Mouse (Mus musculus) MEL (cell line): ENCODE data around the gene Apoa2.

ENCODE experiments used
- CTCF ChIP-seq, 3 experiments: IDR thresholded peaks in 2 of 3; conservative IDR thresholded peaks in 1 of 3; 2 replicates each; pipeline ENCODE4 v1.5.1; 2011 to 2012; ENCODE audit warnings: low read length in 3 of 3, low read depth in 2 of 3, mild to moderate bottlenecking in 2 of 3, improper control_type of control experiment in 1 of 3, inconsistent platforms in 1 of 3, mixed read lengths in 1 of 3, moderate library complexity in 1 of 3; ENCODE audit not compliant: control insufficient read depth in 1 of 3, insufficient read depth in 1 of 3, poor library complexity in 1 of 3, severe bottlenecking in 1 of 3
- GATA1 ChIP-seq: IDR thresholded peaks from 2 replicates; pipeline ENCODE4 v1.6.1; 2011; ENCODE audit warnings: low read depth, low read length, improper control_type of control experiment
- KAT2A ChIP-seq: conservative IDR thresholded peaks from 2 replicates; pipeline ENCODE4 v1.6.1; 2012; ENCODE audit warnings: low read depth, low read length, improper control_type of control experiment, inconsistent platforms
- MAX ChIP-seq: IDR thresholded peaks from 2 replicates; pipeline ENCODE4 v1.6.1; 2011; ENCODE audit warnings: low read length, improper control_type of control experiment
- MYB ChIP-seq: IDR thresholded peaks from 2 replicates; pipeline ENCODE4 v1.6.1; 2011; ENCODE audit warnings: mild to moderate bottlenecking, low read depth, low read length, improper control_type of control experiment
- MYC ChIP-seq: IDR thresholded peaks from 2 replicates; pipeline ENCODE4 v1.6.1; 2011; ENCODE audit warnings: low read depth, mild to moderate bottlenecking, low read length, improper control_type of control experiment, moderate library complexity
- POLR2A ChIP-seq, 2 experiments: IDR thresholded peaks; 2 replicates each; pipeline ENCODE4 v1.6.1; 2011 to 2012; ENCODE audit warnings: low read length in 2 of 2, mild to moderate bottlenecking in 2 of 2, control low read depth in 1 of 2, improper control_type of control experiment in 1 of 2, low read depth in 1 of 2, moderate library complexity in 1 of 2; ENCODE audit not compliant: control insufficient read depth in 1 of 2, insufficient read depth in 1 of 2, poor library complexity in 1 of 2
- SMC3 ChIP-seq: IDR thresholded peaks from 2 replicates; pipeline ENCODE4 v1.6.1; 2011; ENCODE audit warnings: low read depth, low read length, improper control_type of control experiment
- USF2 ChIP-seq, 2 experiments: IDR thresholded peaks; 2 replicates each; pipeline ENCODE4 v1.6.1; 2011 to 2012; ENCODE audit warnings: improper control_type of control experiment in 2 of 2, low read length in 2 of 2, borderline replicate concordance in 1 of 2, inconsistent platforms in 1 of 2, low read depth in 1 of 2, mild to moderate bottlenecking in 1 of 2; ENCODE audit not compliant: insufficient read depth in 1 of 2

DNA sequence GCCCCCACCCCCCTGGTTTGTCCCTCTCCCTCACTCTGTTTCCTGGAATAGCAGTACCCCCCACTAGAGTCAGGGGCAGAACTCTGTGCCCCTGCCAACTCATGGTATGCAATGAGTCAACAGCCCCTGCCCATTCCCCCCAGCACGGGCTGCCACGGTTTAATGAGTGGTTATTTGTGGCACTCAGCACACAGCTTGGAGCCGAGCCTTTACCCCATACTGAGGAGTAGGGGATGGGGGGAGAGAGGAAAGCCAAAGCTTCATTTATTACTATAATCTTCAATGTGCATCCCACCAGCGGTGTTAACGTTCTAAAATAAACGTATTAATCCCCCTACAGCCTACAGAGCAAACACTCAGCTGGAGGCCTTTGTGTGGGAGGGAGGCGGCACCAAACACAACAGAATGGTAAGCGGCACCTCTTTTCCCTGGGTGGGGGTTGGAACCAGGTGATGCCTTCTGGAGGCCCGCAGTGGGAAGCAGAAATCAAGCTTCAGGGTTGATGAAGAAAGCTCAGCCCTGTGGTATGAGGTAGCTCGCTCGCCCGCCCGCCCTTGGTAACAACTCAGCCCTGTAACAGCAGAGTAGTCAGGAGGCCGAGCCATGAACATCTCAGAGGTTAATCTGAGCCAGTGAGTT is 35.3 kb upstream of the Apoa2 start:
- TF ChIP-seq USF2 (IDR thresholded peaks at IDR 0.05; ENCODE audit: borderline replicate concordance in 1 of 2, insufficient read depth in 1 of 2, low read depth in 1 of 2, low read length in 2 of 2): no peak
- TF ChIP-seq MYB: no peak
- no peak for TF ChIP-seq KAT2A
- no peak for TF ChIP-seq CTCF (IDR thresholded peaks at IDR 0.05 in 2 of 3, conservative IDR thresholded peaks at IDR 0.05 in 1 of 3; ENCODE audit: control insufficient read depth in 1 of 3, insufficient read depth in 1 of 3, low read depth in 2 of 3, low read length in 3 of 3, poor library complexity in 1 of 3, severe bottlenecking in 1 of 3)
- TF ChIP-seq SMC3: no peak
- TF ChIP-seq GATA1: no peak
- TF ChIP-seq MAX: no peak
- no peak for TF ChIP-seq MYC
- no peak for TF ChIP-seq POLR2A (IDR thresholded peaks at IDR 0.05; ENCODE audit: control insufficient read depth in 1 of 2, insufficient read depth in 1 of 2, low read depth in 1 of 2, low read length in 2 of 2, poor library complexity in 1 of 2)
